Mouse (Mus musculus) midbrain, postnatal 0 days (tissue): ENCODE results near the gene Disp2. TPM values are rescaled to one million over a fixed set of nuclear protein-coding genes. Genes with fewer than 3 reads are reported as not detected.

Experiments used
- ATAC-seq: fragments of 200-750 bp; cut with Nextera tagmentation; 2 replicates; pipeline ENCODE4 v1.8.0; 2017; ENCODE audit warnings: moderate number of reproducible peaks, mild to moderate bottlenecking, moderate TSS enrichment, moderate library complexity; ENCODE audit not compliant: low FRiP score
- DNase-seq: peaks from one replicate; pipeline ENCODE4 v3.0.0-alpha.2; 2015; ENCODE audit warnings: low spot score
- H3K27ac ChIP-seq: fragments of 300-500 bp; sonication (generic); 2 replicates; pipeline ENCODE4 v1.5.1; 2014; ENCODE audit warnings: low read depth, mild to moderate bottlenecking, low read length, mixed read lengths
- H3K27me3 ChIP-seq: fragments of 300-500 bp; sonication (generic); 2 replicates; pipeline ENCODE4 v1.6.1; 2014; ENCODE audit warnings: low read length, control low read depth, mixed read lengths; ENCODE audit not compliant: insufficient read depth
- H3K36me3 ChIP-seq: fragments of 300-500 bp; sonication (generic); 2 replicates; pipeline ENCODE4 v1.6.1; 2014; ENCODE audit warnings: low read length, control low read depth, mixed read lengths; ENCODE audit not compliant: insufficient read depth
- H3K4me1 ChIP-seq: fragments of 300-500 bp; sonication (generic); 2 replicates; pipeline ENCODE4 v1.6.1; 2014; ENCODE audit warnings: mild to moderate bottlenecking, control low read depth, antibody characterized with exemption, low read length, mixed read lengths; ENCODE audit not compliant: insufficient read depth
- H3K4me2 ChIP-seq: fragments of 300-500 bp; sonication (generic); 2 replicates; pipeline ENCODE4 v1.6.1; 2014; ENCODE audit warnings: low read depth, mild to moderate bottlenecking, low read length, mixed read lengths; ENCODE audit not compliant: poor library complexity, severe bottlenecking
- H3K4me3 ChIP-seq: fragments of 300-500 bp; sonication (generic); 2 replicates; pipeline ENCODE4 v1.5.1; 2014; ENCODE audit warnings: low read depth, mild to moderate bottlenecking, low read length, moderate library complexity
- H3K9ac ChIP-seq: fragments of 300-500 bp; sonication (generic); replicated peaks from 2 replicates; pipeline ENCODE4 v1.6.1; 2014; ENCODE audit warnings: mild to moderate bottlenecking, low read length, moderate library complexity, mixed read lengths; ENCODE audit not compliant: poor library complexity, severe bottlenecking
- H3K9me3 ChIP-seq: fragments of 300-500 bp; sonication (generic); 2 replicates; pipeline ENCODE4 v1.6.1; 2016; ENCODE audit warnings: low read length, control low read depth
- CTCF ChIP-seq: IDR thresholded peaks from 2 replicates; pipeline ENCODE4 v1.5.1; 2016; ENCODE audit warnings: antibody characterized with exemption, mild to moderate bottlenecking
- WGBS: fragments of 180-500 bp; shearing (Covaris S2); extraction: QIAGEN DNeasy Blood & Tissue Kit; methylation state at CpG from one replicate; pipeline ENCODE4 v1.1.7; 2014; 5-methylcytosine and 5-hydroxymethylcytosine counted together
- polyA plus RNA-seq: library from polyadenylated mRNA; unstranded; fragments of >200 nt; fragmentation: Nextera tagmentation; extraction: Ambion mirVana; gene quantifications from 2 replicates; pipeline ENCODE4 v1.2.1, GENCODE M21; 2015
- total RNA-seq: library from RNA; depleted of rRNA; stranded (reverse); fragments of >200 nt; gene quantifications from 2 replicates; pipeline ENCODE4 v1.2.3, GENCODE M21; 2014

Gene Disp2
- total and polyA plus RNA-seq, 2 experiments from 2014 or later, result 72.6 to 201 TPM

DNA sequence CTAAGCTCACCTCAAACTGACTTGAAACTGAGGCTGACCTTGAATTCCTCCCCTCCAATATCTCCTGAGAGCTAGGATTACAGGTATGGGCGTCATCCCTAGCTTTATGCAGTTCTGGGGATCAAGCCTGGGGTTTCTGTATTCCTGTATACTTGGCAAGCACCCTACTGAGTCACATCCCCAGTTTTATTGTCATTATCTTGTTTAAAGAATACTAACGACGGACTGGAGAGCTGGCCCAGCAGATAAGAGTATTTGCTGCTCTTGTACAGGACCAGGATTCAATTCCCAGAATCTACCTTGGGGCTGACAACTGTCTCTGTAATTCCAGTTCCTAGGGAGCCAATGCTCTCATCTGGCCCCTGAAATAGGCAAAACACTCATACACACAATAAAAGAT, 26.2 kb downstream of the Disp2 start:
- Histone ChIP-seq H3K36me3 (no peaks in the 10 kb centered on the region), H3K4me3 (no peak overlapping the region), H3K27ac (no peak overlapping the region), H3K4me1 (no peaks in the 10 kb centered on the region), H3K27me3 (no peaks in the 10 kb centered on the region), H3K9me3 (no peaks in the 10 kb centered on the region), H3K9ac (no peak overlapping the region), H3K4me2 (no peak overlapping the region)
- no peak for TF ChIP-seq CTCF
- ATAC-seq (no peak), DNase-seq (no peak)
- 36% methylated on average over 3 of the region's 3 CpGs for WGBS

DNA sequence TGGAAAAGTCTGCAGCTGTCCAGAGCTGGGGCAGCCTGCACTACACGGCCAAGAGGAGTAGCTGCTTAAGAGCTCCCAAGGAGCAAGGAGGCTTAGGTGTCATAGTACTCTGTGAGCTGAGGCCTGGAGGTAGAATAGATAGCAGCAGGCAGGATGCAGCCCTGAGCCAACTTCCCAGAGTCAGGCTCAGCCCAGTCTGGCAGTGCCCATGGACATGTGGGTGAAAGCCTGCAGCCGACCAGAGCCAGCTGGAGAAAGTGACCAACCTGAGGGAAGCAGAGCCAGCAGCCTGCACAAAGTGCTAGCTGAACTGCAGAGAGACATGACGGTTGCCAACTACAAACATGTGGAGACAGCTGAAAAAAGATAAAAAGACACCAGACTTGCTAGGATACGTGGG, 27.3 kb downstream of the Disp2 start:
- H3K36me3 ChIP-seq, result no peaks in the 10 kb centered on the region
- H3K9me3 ChIP-seq, result no peaks in the 10 kb centered on the region
- H3K4me2 ChIP-seq, result no peak overlapping the region
- H3K27me3 ChIP-seq, result no peaks in the 10 kb centered on the region
- 66% methylated on average over 4 of the region's 4 CpGs for WGBS
- no peak overlapping the region for H3K27ac ChIP-seq
- no peak overlapping the region for H3K4me3 ChIP-seq
- no peak overlapping the region for H3K9ac ChIP-seq
- no peaks in the 10 kb centered on the region for H3K4me1 ChIP-seq
- ATAC-seq (no peak), DNase-seq (no peak)
- no peak for TF ChIP-seq CTCF

DNA sequence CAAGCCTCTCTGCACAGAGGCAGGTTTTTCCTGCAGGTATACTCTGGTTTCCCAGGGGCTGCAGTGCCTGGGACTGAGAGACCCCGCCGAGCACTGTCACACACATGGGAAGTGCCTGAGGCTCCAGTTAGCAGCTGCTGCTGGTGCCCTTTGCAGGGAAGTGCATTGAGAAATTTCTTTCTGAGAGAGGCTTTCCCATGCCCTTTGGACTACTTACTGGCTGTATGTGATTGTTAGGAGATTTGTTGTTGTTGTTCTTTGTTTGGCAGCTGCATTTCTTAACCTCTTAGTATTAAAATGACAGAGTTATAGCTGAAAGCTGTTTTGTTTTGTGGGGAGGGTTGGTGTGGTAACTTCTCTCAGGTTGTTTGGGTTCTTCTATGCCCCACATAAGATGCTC, 31.3 kb downstream of the Disp2 start:
- ATAC-seq (no peak), DNase-seq (no peak)
- Histone ChIP-seq H3K9ac (no peak overlapping the region), H3K4me1 (no peaks in the 10 kb centered on the region), H3K27ac (no peak overlapping the region), H3K4me3 (no peak overlapping the region), H3K9me3 (no peaks in the 10 kb centered on the region), H3K27me3 (no peaks in the 10 kb centered on the region), H3K4me2 (no peak overlapping the region), H3K36me3 (no peaks in the 10 kb centered on the region)
- TF ChIP-seq CTCF, result no peak
- WGBS, result 34% methylated on average over 2 of the region's 2 CpGs

DNA sequence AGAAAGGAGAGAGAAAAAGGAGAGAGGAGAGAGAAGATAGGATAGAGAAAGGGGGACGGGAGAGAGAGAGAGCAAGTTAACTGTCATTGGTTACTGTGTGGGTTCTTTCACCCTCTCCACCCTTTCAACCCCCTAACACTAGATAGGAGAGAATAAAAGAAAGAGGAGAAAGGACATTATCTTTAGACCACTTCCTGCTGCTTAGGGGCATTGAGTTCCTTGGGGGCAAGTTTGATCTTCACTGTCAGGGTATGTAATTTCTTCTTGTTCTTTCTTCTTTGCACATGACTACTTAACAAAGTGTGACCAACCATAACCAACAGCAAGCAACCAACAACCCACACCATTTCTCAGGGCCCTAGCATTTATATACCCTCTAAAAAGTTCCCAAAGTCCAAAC, 33.2 kb downstream of the Disp2 start:
- Histone ChIP-seq H3K27ac (no peak overlapping the region), H3K9me3 (no peaks in the 10 kb centered on the region), H3K4me1 (no peaks in the 10 kb centered on the region), H3K27me3 (no peaks in the 10 kb centered on the region), H3K36me3 (no peaks in the 10 kb centered on the region), H3K4me3 (no peak overlapping the region), H3K9ac (no peak overlapping the region), H3K4me2 (no peak overlapping the region)
- no peak for ATAC-seq
- DNase-seq, result no peak
- TF ChIP-seq CTCF, result no peak
- WGBS, result 60% methylated on average over 1 of the region's 1 CpGs

DNA sequence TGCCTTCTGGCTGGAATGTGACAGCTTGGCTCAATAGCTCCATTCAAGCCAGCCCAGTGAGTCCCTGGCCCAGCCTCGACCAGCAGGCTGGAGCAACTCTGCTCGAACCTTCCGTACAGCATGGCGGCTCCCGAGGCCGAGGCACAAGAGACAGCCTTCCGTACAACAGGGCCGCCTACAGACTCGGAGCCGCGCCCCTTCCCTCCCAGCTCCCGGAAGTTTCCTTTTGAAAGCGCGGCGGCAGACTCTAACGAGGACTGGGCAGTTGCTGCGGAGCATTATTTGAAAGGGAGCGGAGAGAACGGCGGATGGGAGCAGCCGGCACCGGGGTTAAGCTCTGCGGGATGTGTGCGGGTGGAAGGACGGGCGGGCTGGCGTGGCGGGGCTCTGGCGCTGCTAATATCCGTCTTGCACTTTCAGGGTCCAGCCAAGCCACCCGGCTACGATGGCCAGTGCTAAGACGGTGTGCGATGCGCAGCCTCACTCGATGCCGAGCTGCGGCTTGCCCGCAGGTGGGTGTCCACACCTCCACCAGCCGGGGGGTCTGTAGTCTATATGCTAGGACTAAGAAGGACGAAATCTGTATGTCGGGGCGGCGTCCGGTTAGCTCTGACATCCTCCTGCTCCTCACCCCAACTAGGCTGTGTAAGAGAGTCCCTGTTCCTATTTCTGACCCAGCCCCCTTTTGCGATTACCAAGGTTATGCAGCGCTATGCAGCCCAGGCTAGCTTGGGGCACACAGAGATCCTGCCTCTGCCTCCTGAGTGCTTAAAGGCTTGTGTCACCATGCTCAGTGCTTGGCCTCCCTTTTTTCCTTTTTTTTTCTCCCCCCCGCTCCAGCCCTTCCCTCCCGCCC, 34.7 kb downstream of the Disp2 start, which contains the start of gene Knstrn:
Gene Knstrn (plus strand): TSS at position 23 of the 856 bp plus-strand sequence.
- no peak for TF ChIP-seq CTCF
- WGBS, result 1% methylated on average over 49 of the region's 49 CpGs
- H3K9ac ChIP-seq, result peak within 1 kb of the TSS; percentile 56
- ATAC-seq, result peak; percentile 95
- peak; percentile 96 for DNase-seq
- peak within 1 kb of the TSS; percentile 98 for H3K4me2 ChIP-seq
- no peaks in the 10 kb centered on the region for H3K27me3 ChIP-seq
- H3K27ac ChIP-seq, result no peak within 1 kb of the TSS
- H3K36me3 ChIP-seq, result no peaks in the 10 kb centered on the region
- no peaks in the 10 kb centered on the region for H3K4me1 ChIP-seq
- peak within 1 kb of the TSS; percentile 63 for H3K4me3 ChIP-seq
- H3K9me3 ChIP-seq, result no peaks in the 10 kb centered on the region

DNA sequence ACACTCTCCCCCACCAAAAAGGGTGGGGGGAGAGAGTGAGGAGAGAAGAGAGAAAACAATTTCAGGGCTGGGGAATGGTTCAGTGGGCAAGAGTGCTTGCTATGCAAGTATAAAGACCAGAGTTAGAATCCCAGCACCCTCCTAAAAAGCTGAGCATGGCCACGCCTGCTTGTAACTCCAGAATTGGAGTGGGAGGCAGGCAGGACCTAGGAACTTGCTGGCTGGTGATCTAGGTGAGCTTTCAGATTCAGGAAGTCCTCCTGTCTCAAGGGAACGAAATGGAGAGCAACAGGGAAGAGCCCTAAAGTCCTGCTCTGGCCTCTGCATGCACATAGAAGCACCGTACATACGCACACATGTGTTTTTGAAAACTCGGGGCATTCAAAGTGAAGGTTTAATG, 43.3 kb downstream of the Disp2 start:
- 97% methylated on average over 5 of the region's 5 CpGs for WGBS

More for the DNA sequence above, 43.3 kb downstream of the Disp2 start:
- H3K4me3 ChIP-seq, result no peak overlapping the region
- H3K4me2 ChIP-seq, result no peak overlapping the region
- no peaks in the 10 kb centered on the region; the same call in 1 of the 2 replicates for H3K9me3 ChIP-seq
- no peaks in the 10 kb centered on the region for H3K27me3 ChIP-seq
- H3K36me3 ChIP-seq, result no peaks in the 10 kb centered on the region
- no peak for TF ChIP-seq CTCF
- H3K4me1 ChIP-seq, result no peaks in the 10 kb centered on the region
- H3K9ac ChIP-seq, result no peak overlapping the region
- ATAC-seq (no peak), DNase-seq (no peak)
- H3K27ac ChIP-seq, result no peak overlapping the region
